8 mouse cellular contexts compared by ENCODE assay signal in the genomic region with DNA sequence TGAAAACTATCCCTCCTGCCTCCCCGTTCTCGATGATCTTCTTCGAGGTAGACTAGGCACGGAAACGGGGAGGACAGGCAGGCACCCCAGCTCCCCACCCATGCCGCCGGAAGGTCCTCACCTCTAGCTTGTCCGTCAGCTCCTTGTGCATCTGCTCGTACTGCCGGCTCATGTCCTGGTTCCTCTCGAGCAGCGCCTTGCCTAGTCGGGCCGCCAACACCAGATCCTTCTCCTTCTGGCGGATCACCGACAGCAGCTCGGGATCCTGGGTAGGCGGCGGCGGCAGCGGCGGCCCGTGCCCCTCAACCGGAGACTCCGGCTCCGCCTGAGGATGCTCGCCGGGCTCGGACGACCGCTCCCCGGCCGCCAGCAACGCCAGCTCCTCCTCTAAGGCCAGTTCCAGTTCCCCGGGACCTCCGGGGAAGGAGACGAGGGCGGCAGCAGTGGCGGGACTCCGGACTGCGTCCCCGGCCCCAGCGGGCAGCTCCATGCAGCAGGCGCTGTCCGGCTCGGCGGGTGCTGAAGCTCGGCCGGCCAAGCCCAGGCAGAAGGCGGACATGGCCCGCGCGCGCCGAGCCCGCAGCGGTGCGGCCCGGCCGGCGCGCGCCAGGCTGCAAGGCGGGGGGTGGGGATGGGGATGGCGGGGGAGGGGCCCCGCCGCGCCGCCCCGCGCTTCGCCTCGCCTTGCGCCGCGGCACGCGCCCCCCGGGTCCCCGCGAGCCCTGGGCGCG. TPM values are rescaled to one million over a fixed set of nuclear protein-coding genes. Genes with fewer than 3 reads are reported as not detected.
A peak's percentile ranks its signal among the peaks of the same experiment; 100 is the strongest.
DNase-seq lines count a peak whose midpoint lies in the region; ATAC-seq lines count a peak whose summit lies in the region.

A gene (minus strand): TSS at position 621 of the 731 bp plus-strand sequence.

- peak; percentile 11 for ATAC-seq in activated CD4-positive, CD25-positive, alpha-beta regulatory T cell, adult 4 months
- ATAC-seq in hindbrain, embryonic 16.5 days, result peak; percentile 52
- ATAC-seq in megakaryocyte progenitor cell, adult 5-6 weeks (replicated peaks; ENCODE audit: poor library complexity), result peak; percentile 69

- peak within 1 kb of the TSS; percentile 60 for H3K4me2 ChIP-seq in hindbrain, embryonic 16.5 days (ENCODE audit: low read length)

- no peaks in the 10 kb centered on the region for H3K36me3 ChIP-seq in hindbrain, embryonic 16.5 days (ENCODE audit: control insufficient read depth, insufficient read depth, low read length)

- peak within 1 kb of the TSS; percentile 54 for H3K4me3 ChIP-seq in hindbrain, embryonic 16.5 days (ENCODE audit: low read length)

- H3K9ac ChIP-seq in hindbrain, embryonic 16.5 days (ENCODE audit: low read depth, low read length), result peak within 1 kb of the TSS; percentile 92

- 0 out of 2 replicates have a peak, but pooled peaks cover 2% of the 10 kb centered on the region for H3K27me3 ChIP-seq in hindbrain, embryonic 16.5 days (replicated peaks; ENCODE audit: control insufficient read depth, insufficient read depth, low read length)

- under 1% methylated on average over 56 of the region's 83 CpGs for WGBS in hindbrain, embryonic 16.5 days

- intact Hi-C loops in left cerebral cortex, postnatal 10 days (cut with DNase I), result loop anchor here (5.0 kb wide), 1 partner anchor 79 kb away; no protein-coding TSS in a partner anchor

- no peaks in the 10 kb centered on the region for H3K9me3 ChIP-seq in hindbrain, embryonic 16.5 days (ENCODE audit: control insufficient read depth, low read length)

- peak within 1 kb of the TSS; percentile 98 for H3K27ac ChIP-seq in hindbrain, embryonic 16.5 days (ENCODE audit: low read depth, low read length)

- peak; percentile 48 to 73 for DNase-seq in cerebellum, postnatal 4 days (ENCODE audit: low spot score in 2 of 2)
- DNase-seq in gastrocnemius, adult 8-10 months (ENCODE audit: low spot score in 2 of 2), result peak; percentile 25 to 52
- peak; percentile 45 to 90 for DNase-seq in left cerebral cortex, postnatal 10 days (ENCODE audit: extremely low spot score in 1 of 2, low spot score in 2 of 2)
- peak; percentile 71 for DNase-seq in right cerebral cortex, postnatal 14 days
- peak; percentile 78 to 84 for DNase-seq in urinary bladder, postnatal 36 days (ENCODE audit: low spot score in 2 of 2)

- H3K4me1 ChIP-seq in hindbrain, embryonic 16.5 days (ENCODE audit: control insufficient read depth, insufficient read depth, low read depth, low read length), result peaks cover 16% of the 10 kb centered on the region

RNA-seq across cellular contexts. Expression of the gene that starts here (rescaled TPM):
- 10 to 100 TPM; 11.5 to 13.5 TPM for polyA plus RNA-seq in activated CD4-positive, CD25-positive, alpha-beta regulatory T cell, adult 4 months (2017; shearing (Covaris generic))
- 1 to 10 TPM; 1.7 to 3.6 (median 2.4) TPM for total RNA-seq in gastrocnemius, adult 8-10 months (2022)
- polyA plus RNA-seq in hindbrain, embryonic 16.5 days (2015; fragmentation: Nextera tagmentation; extraction: Ambion mirVana), result 43.0 and 47.1 TPM in 2 replicates
- total RNA-seq in left cerebral cortex, postnatal 10 days (2021), result 100 to 1,000 TPM; 120 to 129 TPM
- total RNA-seq in megakaryocyte progenitor cell, adult 5-6 weeks (2015), result 0.39 and 1.7 TPM in 2 replicates
- 0.84 TPM in 1 of 2 replicates, not detected in the other for total RNA-seq in megakaryocyte progenitor cell, adult 5-6 weeks (2017)

Comparison
In these comparisons a context has a peak if more than half of its experiments do, and no peak if none do; other contexts are left out.
1. Peak in every context shown above with its lines: DNase-seq, ATAC-seq, H3K4me3 ChIP-seq and H3K27ac ChIP-seq.
2. RNA of the gene that starts here (total RNA-seq): 120 to 129 TPM in left cerebral cortex, postnatal 10 days; 1.7 to 3.6 TPM in gastrocnemius, adult 8-10 months and 0.39 to 1.7 TPM in megakaryocyte progenitor cell, adult 5-6 weeks; every median in the first group is over 10 times any median in the second.
3. ATAC-seq: peak in every context shown above with its lines; median percentile 69 in megakaryocyte progenitor cell, adult 5-6 weeks; 52 in hindbrain, embryonic 16.5 days; 11 in activated CD4-positive, CD25-positive, alpha-beta regulatory T cell, adult 4 months.